In genomic region chr6:91685896-91686295, GRCm38 (mm10) we compare ENCODE assay signal across 8 mouse cellular contexts. TPM values are rescaled to one million over a fixed set of nuclear protein-coding genes. Genes with fewer than 3 reads are reported as not detected.
A peak's percentile ranks its signal among the peaks of the same experiment; 100 is the strongest.
DNase-seq lines count a peak whose midpoint lies in the region; ATAC-seq and TF ChIP-seq lines count a peak whose summit lies in the region.

No protein-coding gene starts in this region.

- H3K36me3 ChIP-seq in C2C12 (ENCODE audit: control insufficient read depth, insufficient read depth): peaks cover 24% of the 10 kb centered on the region
- H3K36me3 ChIP-seq in heart, embryonic 16.5 days (ENCODE audit: control insufficient read depth, insufficient read depth): no peaks in the 10 kb centered on the region
- H3K36me3 ChIP-seq in liver, embryonic 16.5 days (ENCODE audit: control insufficient read depth, insufficient read depth): no peaks in the 10 kb centered on the region

- peak overlapping the region; percentile 2 for H3ac ChIP-seq in C2C12 (ENCODE audit: control insufficient read depth, insufficient read length, low read depth)

- H3K27me3 ChIP-seq in C2C12 (ENCODE audit: control insufficient read depth, insufficient read depth, insufficient read length): no peaks in the 10 kb centered on the region
- H3K27me3 ChIP-seq in heart, embryonic 16.5 days (ENCODE audit: control insufficient read depth, insufficient read depth, low read length): no peaks in the 10 kb centered on the region
- no peaks in the 10 kb centered on the region for H3K27me3 ChIP-seq in liver, embryonic 16.5 days (ENCODE audit: control insufficient read depth, insufficient read depth, low read depth, low read length)

- DNase-seq in adrenal gland, postnatal 10 days: peak; percentile 52
- peak; percentile 78 for DNase-seq in yolk sac, embryonic 10.5 days (ENCODE audit: low spot score)
- DNase-seq in urinary bladder, adult 2 months (ENCODE audit: low spot score): no peak
- no peak for DNase-seq in frontal cortex, postnatal 14 days (ENCODE audit: low spot score in 2 of 2)
- DNase-seq in T-cell, adult 2 months (ENCODE audit: low spot score): no peak

- H3K79me2 ChIP-seq in C2C12 (ENCODE audit: control insufficient read depth, insufficient read depth): peaks cover 69% of the 10 kb centered on the region

- H3K4me3 ChIP-seq in C2C12 (ENCODE audit: insufficient read depth, poor library complexity, severe bottlenecking): peak overlapping the region; percentile 97
- H3K4me3 ChIP-seq in heart, embryonic 16.5 days (ENCODE audit: low read length): peak overlapping the region; percentile 71
- H3K4me3 ChIP-seq in liver, embryonic 16.5 days (ENCODE audit: low read depth, low read length): peak overlapping the region; percentile 83

- H3K27ac ChIP-seq in heart, embryonic 16.5 days (ENCODE audit: low read length): peak overlapping the region; percentile 81
- H3K27ac ChIP-seq in liver, embryonic 16.5 days (ENCODE audit: low read length): no peak overlapping the region

- H3K4me2 ChIP-seq in heart, embryonic 16.5 days (ENCODE audit: low read depth, low read length): peak overlapping the region; percentile 87
- H3K4me2 ChIP-seq in liver, embryonic 16.5 days (ENCODE audit: low read depth, low read length): peak overlapping the region; percentile 98

- H3K9me3 ChIP-seq in heart, embryonic 16.5 days (replicated peaks; ENCODE audit: control insufficient read depth, low read length): no peaks in the 10 kb centered on the region
- H3K9me3 ChIP-seq in liver, embryonic 16.5 days (replicated peaks; ENCODE audit: control insufficient read depth, low read length): no peaks in the 10 kb centered on the region

- peaks cover 44% of the 10 kb centered on the region for H3K4me1 ChIP-seq in heart, embryonic 16.5 days (ENCODE audit: control insufficient read depth, insufficient read depth, low read length)
- peaks cover 38% of the 10 kb centered on the region for H3K4me1 ChIP-seq in liver, embryonic 16.5 days (ENCODE audit: control insufficient read depth, low read depth, low read length)

- no peak for TF ChIP-seq CTCF in C2C12 (IDR thresholded peaks at IDR 0.05; ENCODE audit: control insufficient read depth, insufficient read depth, insufficient read length)

- peaks cover 66% of the 10 kb centered on the region for H3K79me3 ChIP-seq in C2C12 (ENCODE audit: low read depth)

- H3K9ac ChIP-seq in heart, embryonic 16.5 days (ENCODE audit: low read length): peak overlapping the region; percentile 57
- H3K9ac ChIP-seq in liver, embryonic 16.5 days (ENCODE audit: low read depth, low read length): no peak overlapping the region

- 49% methylated on average over 7 of the region's 7 CpGs for WGBS in heart, embryonic 16.5 days
- 52% methylated on average over 7 of the region's 7 CpGs for WGBS in liver, embryonic 16.5 days (ENCODE audit: insufficient replicate concordance)

- no peak for ATAC-seq in heart, embryonic 16.5 days (replicated peaks; ENCODE audit: extremely low read depth, insufficient read depth, low FRiP score)
- ATAC-seq in liver, embryonic 16.5 days (ENCODE audit: low read depth): no peak

TF ChIP-seq in C2C12, 6 proteins besides CTCF, POLR2A, EP300 and RAD21:
- TF ChIP-seq MYOG (IDR thresholded peaks at IDR 0.05; ENCODE audit: control insufficient read depth, extremely low read depth, insufficient read length) (no peak), MYOD1 (IDR thresholded peaks at IDR 0.05; ENCODE audit: control insufficient read depth, insufficient read length, low read depth) (no peak), FOSL1 (IDR thresholded peaks at IDR 0.05; ENCODE audit: insufficient read depth, low read length, poor library complexity, severe bottlenecking) (no peak), CEBPB (IDR thresholded peaks at IDR 0.05; ENCODE audit: low read depth) (peak; percentile 36), MAX (IDR thresholded peaks at IDR 0.05) (peak; percentile 54), USF1 (IDR thresholded peaks at IDR 0.05; ENCODE audit: low read depth) (peak; percentile 73)

RNA-seq across cellular contexts. Expression of gene Slc6a6, which starts 2.0 kb away (rescaled TPM):
- polyA plus RNA-seq in C2C12 (2012; fragmentation: generic; extraction: Trizol): 97.0 TPM
- total RNA-seq in adrenal gland, postnatal 10 days (2021): 100 to 1,000 TPM; 175 to 205 TPM
- 59.1 and 74.8 TPM in 2 replicates for polyA plus RNA-seq in heart, embryonic 16.5 days (2015; fragmentation: Nextera tagmentation; extraction: Ambion mirVana)
- 17.1 and 20.5 TPM in 2 replicates for polyA plus RNA-seq in liver, embryonic 16.5 days (2015; fragmentation: Nextera tagmentation; extraction: Ambion mirVana)
- polyA plus RNA-seq in urinary bladder, adult 2 months (2012; rRNA removed): 55.0 and 73.2 TPM in 2 replicates

Comparison
In these comparisons a context has a peak if more than half of its experiments do, and no peak if none do; other contexts are left out.
1. DNase-seq: peak in adrenal gland, postnatal 10 days (single experiment) and yolk sac, embryonic 10.5 days (single experiment); none in urinary bladder, adult 2 months (single experiment), frontal cortex, postnatal 14 days (0 of 2) and T-cell, adult 2 months (single experiment).
2. Peak in every context shown above with its lines, with median percentiles within 50 percentile points of each other: H3K4me3 ChIP-seq.